In genomic region chr2:38164326-38165035, GRCm38 (mm10) we compare ENCODE assay signal across 7 mouse cellular contexts.
DNase-seq lines count a peak whose midpoint lies in the region; ATAC-seq lines count a peak whose summit lies in the region.

No protein-coding gene starts in this region.

- DNase-seq in lung, postnatal 14 days, result peak; percentile 10
- no peak for DNase-seq in lung, postnatal 10 days
- DNase-seq in adrenal gland, postnatal 14 days, result peak; percentile 42
- peak; percentile 25 for DNase-seq in kidney, postnatal 14 days
- peak; percentile 31 for DNase-seq in skeletal muscle tissue, adult 2 months (ENCODE audit: low read depth, low spot score)
- DNase-seq in hindbrain, embryonic 14.5 days (ENCODE audit: low spot score), result no peak

- H3K27me3 ChIP-seq in hindbrain, embryonic 14.5 days (ENCODE audit: control insufficient read depth, insufficient read depth, low read length), result no peaks in the 10 kb centered on the region
- H3K27me3 ChIP-seq in forebrain, embryonic 12.5 days, result no peaks in the 10 kb centered on the region

- no peaks in the 10 kb centered on the region for H3K36me3 ChIP-seq in hindbrain, embryonic 14.5 days (replicated peaks; ENCODE audit: control insufficient read depth, insufficient read depth)
- no peaks in the 10 kb centered on the region for H3K36me3 ChIP-seq in forebrain, embryonic 12.5 days (replicated peaks)

- WGBS in hindbrain, embryonic 14.5 days, result 61% methylated on average over 5 of the region's 5 CpGs
- 65% methylated on average over 5 of the region's 5 CpGs for WGBS in forebrain, embryonic 12.5 days

- H3K9me3 ChIP-seq in hindbrain, embryonic 14.5 days (ENCODE audit: control insufficient read depth, low read length), result no peaks in the 10 kb centered on the region
- no peaks in the 10 kb centered on the region for H3K9me3 ChIP-seq in forebrain, embryonic 12.5 days

- H3K9ac ChIP-seq in hindbrain, embryonic 14.5 days, result no peak overlapping the region
- no peak overlapping the region for H3K9ac ChIP-seq in forebrain, embryonic 12.5 days

- no peak for ATAC-seq in hindbrain, embryonic 14.5 days (ENCODE audit: low FRiP score)
- no peak for ATAC-seq in forebrain, embryonic 12.5 days (ENCODE audit: low FRiP score)

- H3K4me1 ChIP-seq in hindbrain, embryonic 14.5 days (replicated peaks; ENCODE audit: control insufficient read depth, insufficient read depth, low read length), result 0 out of 2 replicates have a peak, but pooled peaks cover 4% of the 10 kb centered on the region
- peaks cover 16% of the 10 kb centered on the region for H3K4me1 ChIP-seq in forebrain, embryonic 12.5 days

- H3K27ac ChIP-seq in hindbrain, embryonic 14.5 days, result no peak overlapping the region
- H3K27ac ChIP-seq in forebrain, embryonic 12.5 days, result no peak overlapping the region

- no peak overlapping the region for H3K4me2 ChIP-seq in hindbrain, embryonic 14.5 days (replicated peaks)
- H3K4me2 ChIP-seq in forebrain, embryonic 12.5 days, result no peak overlapping the region

- no peak overlapping the region for H3K4me3 ChIP-seq in hindbrain, embryonic 14.5 days (replicated peaks; ENCODE audit: low read length)
- no peak overlapping the region for H3K4me3 ChIP-seq in forebrain, embryonic 12.5 days (replicated peaks)

Comparison
In these comparisons a context has a peak if more than half of its experiments do, and no peak if none do; other contexts are left out.
1. DNase-seq: peak in lung, postnatal 14 days (single experiment), adrenal gland, postnatal 14 days (single experiment), kidney, postnatal 14 days (single experiment) and skeletal muscle tissue, adult 2 months (single experiment); none in lung, postnatal 10 days (single experiment) and hindbrain, embryonic 14.5 days (single experiment).